Mouse (Mus musculus) adrenal gland, postnatal 25 days (tissue): Measurements from ENCODE around the gene Tbx1. TPM values are rescaled to one million over a fixed set of nuclear protein-coding genes. Genes with fewer than 3 reads are reported as not detected.
A peak's percentile ranks its signal among the peaks of the same experiment; 100 is the strongest.
"Not testable (repeated sequence)": the region's sequence is repeated elsewhere in the genome, so short reads cannot be mapped to it uniquely, and the experiment has no call there.

Experiments
- DNase-seq: peaks from one replicate; pipeline ENCODE4 v3.0.0; 2021; ENCODE audit warnings: mixed read lengths
- total RNA-seq: library from RNA; stranded (reverse); gene quantifications from 2 replicates; pipeline ENCODE4 v1.2.3, GENCODE M21; 2021

The Tbx1 gene
- total RNA-seq, 1 experiment from 2014 or later, result not detected

- no peak for DNase-seq
Observed at GRCm38 (mm10) chr16:18552106-18552710, 38.3 kb downstream of the Tbx1 start.

- DNase-seq, result no peak
Observed at GRCm38 (mm10) chr16:18551604-18552003, 38.9 kb downstream of the Tbx1 start.

- DNase-seq, result no peak
Observed at GRCm38 (mm10) chr16:18547891-18548290, 42.6 kb downstream of the Tbx1 start.

GRCm38 (mm10) chr16:18543151-18543829, 47.2 kb downstream of the Tbx1 start:
- peak; percentile 52 for DNase-seq

DNA sequence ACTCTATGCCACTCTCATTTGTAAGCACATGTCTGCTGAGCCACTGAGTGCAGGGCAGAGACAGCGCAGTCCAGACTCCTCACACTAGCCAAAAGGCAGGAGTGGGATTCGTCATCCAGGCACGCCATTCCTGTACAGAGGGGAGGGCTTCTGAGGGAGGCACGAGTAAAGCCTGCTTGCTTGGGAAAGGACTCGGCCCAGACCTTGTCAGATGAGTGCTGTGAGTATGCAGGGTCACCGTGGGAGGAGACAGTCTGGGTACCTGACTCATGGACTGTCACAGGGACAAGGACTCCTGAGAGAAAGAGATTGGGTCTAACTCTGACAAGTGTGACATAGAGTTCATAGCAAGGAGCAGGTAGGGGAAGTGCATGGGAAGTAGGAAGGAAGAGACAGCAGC, 51.2 kb downstream of the Tbx1 start:
- DNase-seq, result no peak

DNA sequence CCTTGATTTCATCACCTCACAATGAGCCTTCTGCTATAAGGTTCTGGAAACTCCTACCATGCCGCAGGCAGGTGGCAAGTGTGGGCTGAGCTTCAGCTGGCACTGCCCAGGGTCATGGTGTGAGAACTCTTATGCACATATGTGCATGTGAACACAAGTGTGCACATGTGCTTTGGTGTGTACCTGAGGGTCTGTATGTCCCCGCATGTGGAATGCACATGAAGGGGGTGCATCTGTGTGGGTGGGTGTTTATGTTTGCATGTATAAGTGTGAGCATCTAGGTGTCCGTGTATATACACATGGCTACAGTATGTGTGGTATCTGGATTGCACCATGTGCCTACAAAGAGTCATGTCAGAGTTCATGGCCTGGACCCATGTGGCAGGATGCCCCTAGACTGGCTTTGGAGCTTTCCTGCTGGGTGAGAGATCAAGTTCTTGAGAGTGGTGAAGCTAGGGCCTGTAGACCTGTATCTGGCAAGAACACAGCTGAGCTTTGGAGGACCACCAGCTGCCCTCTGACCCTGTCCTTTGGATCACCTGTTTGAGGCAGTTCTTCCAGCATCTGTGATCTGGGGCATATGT, 53.0 kb downstream of the Tbx1 start:
- DNase-seq, result peak; percentile 21

- not testable (repeated sequence) for DNase-seq
Observed at GRCm38 (mm10) chr16:18533061-18533460, 57.4 kb downstream of the Tbx1 start.

Other genes starting within 250 kb of the Tbx1 start
- 39.4 and 57.3 TPM in 2 replicates for gene Tango2, start 242.6 kb downstream of the Tbx1 start, total RNA-seq
- 30.3 and 48.1 TPM in 2 replicates for gene Arvcf, start 242.5 kb downstream of the Tbx1 start, total RNA-seq
- gene Txnrd2, start 164.3 kb downstream of the Tbx1 start, total RNA-seq, result 73.7 and 79.7 TPM in 2 replicates
- gene Comt, start 163.8 kb downstream of the Tbx1 start, total RNA-seq, result 147 and 150 TPM in 2 replicates
- 4.0 and 9.4 TPM in 2 replicates for gene Gnb1l, start 92.0 kb downstream of the Tbx1 start, total RNA-seq
- gene Rtl10, start 91.8 kb downstream of the Tbx1 start, total RNA-seq, result 7.1 and 8.6 TPM in 2 replicates
- gene Gp1bb, start 31.7 kb upstream of the Tbx1 start, total RNA-seq, result not detected in 2 replicates
- 2.8 and 5.5 TPM in 2 replicates for gene Gm49601, start 35.8 kb upstream of the Tbx1 start, total RNA-seq
- 8.4 and 11.4 TPM in 2 replicates for gene Sept5, start 39.3 kb upstream of the Tbx1 start, total RNA-seq
- gene Cldn5, start 186.2 kb upstream of the Tbx1 start, total RNA-seq, result 15.2 and 23.3 TPM in 2 replicates
- gene Ufd1, start 221.1 kb upstream of the Tbx1 start, total RNA-seq, result 95.5 and 124 TPM in 2 replicates
- gene Cdc45, start 221.3 kb upstream of the Tbx1 start, total RNA-seq, result 11.1 and 14.0 TPM in 2 replicates
- gene 2510002D24Rik, start 245.9 kb upstream of the Tbx1 start, total RNA-seq, result 15.5 and 24.3 TPM in 2 replicates
- gene Gm28539, start 245.9 kb upstream of the Tbx1 start, total RNA-seq, result 3.8 and 4.6 TPM in 2 replicates